Mouse (Mus musculus): ENCODE measurements at regions not wholly inside any gene's neighbourhood (a gene's known extent, or its start where the extent isn't known, plus 50 kb on each side); places are given as distances from the start of the nearest gene placed in this dataset.

GRCm38 (mm10) chr14:46115950-46116349 lies 263.3 kb upstream of the Gm15217 start:
- DNase-seq = no peak

- no peak for DNase-seq
These were observed 252.7 kb upstream of the Gm15217 start for GRCm38 (mm10) chr14:46126541-46126940.

GRCm38 (mm10) chr14:46129762-46130161 lies 249.5 kb upstream of the Gm15217 start:
- no peak for DNase-seq

GRCm38 (mm10) chr14:46144175-46144574 lies 235.0 kb upstream of the Gm15217 start:
- DNase-seq = no peak

GRCm38 (mm10) chr14:46144707-46145106 lies 234.5 kb upstream of the Gm15217 start:
- DNase-seq = no peak

- DNase-seq = no peak
These were observed 233.6 kb upstream of the Gm15217 start for GRCm38 (mm10) chr14:46145584-46145983.

- no peak for DNase-seq
These were observed 230.0 kb upstream of the Gm15217 start for GRCm38 (mm10) chr14:46149073-46149661.

GRCm38 (mm10) chr14:46158741-46159140 lies 220.5 kb upstream of the Gm15217 start:
- no peak for DNase-seq

- no peak for DNase-seq
These were observed 206.9 kb upstream of the Gm15217 start for GRCm38 (mm10) chr14:46172181-46172874.

- DNase-seq = no peak
These were observed 206.3 kb upstream of the Gm15217 start for GRCm38 (mm10) chr14:46172875-46173324.

GRCm38 (mm10) chr14:46174386-46174785 lies 204.8 kb upstream of the Gm15217 start:
- DNase-seq = no peak

- no peak for DNase-seq
These were observed 203.7 kb upstream of the Gm15217 start for GRCm38 (mm10) chr14:46175291-46176216.

- DNase-seq = no peak
These were observed 200.2 kb upstream of the Gm15217 start for GRCm38 (mm10) chr14:46179024-46179423.

- DNase-seq = no peak
These were observed 187.4 kb upstream of the Gm15217 start for GRCm38 (mm10) chr14:46191639-46192399.

- peak; percentile 7 for DNase-seq
These were observed 185.6 kb upstream of the Gm15217 start for GRCm38 (mm10) chr14:46193577-46193976.

GRCm38 (mm10) chr14:46195939-46196338 lies 183.3 kb upstream of the Gm15217 start:
- DNase-seq = no peak

- no peak for DNase-seq
These were observed 176.4 kb upstream of the Gm15217 start for GRCm38 (mm10) chr14:46202818-46203217.

GRCm38 (mm10) chr14:46220483-46220882 lies 158.7 kb upstream of the Gm15217 start:
- no peak for DNase-seq

- no peak for DNase-seq
These were observed 157.1 kb upstream of the Gm15217 start for GRCm38 (mm10) chr14:46221897-46222669.

- DNase-seq = no peak
These were observed 156.2 kb upstream of the Gm15217 start for GRCm38 (mm10) chr14:46223008-46223407.

- DNase-seq = no peak
These were observed 154.7 kb upstream of the Gm15217 start for GRCm38 (mm10) chr14:46224421-46224950.
